In genomic region chr9:55148854-55149498, GRCm38 (mm10) we compare ENCODE assay signal across 7 mouse cellular contexts. TPM values are rescaled to one million over a fixed set of nuclear protein-coding genes. Genes with fewer than 3 reads are reported as not detected.
A peak's percentile ranks its signal among the peaks of the same experiment; 100 is the strongest.
DNase-seq lines count a peak whose midpoint lies in the region; ATAC-seq lines count a peak whose summit lies in the region.

Gene Ube2q2 (plus strand): TSS chr9:55148854.

- peak within 1 kb of the TSS; percentile 97 for H3K27ac ChIP-seq in hindbrain, embryonic 10.5 days

- peaks cover 13% of the 10 kb centered on the region for H3K27me3 ChIP-seq in hindbrain, embryonic 10.5 days (ENCODE audit: insufficient read depth, poor library complexity, severe bottlenecking)

- under 1% methylated on average over 78 of the region's 81 CpGs for WGBS in hindbrain, embryonic 10.5 days

- H3K9me3 ChIP-seq in hindbrain, embryonic 10.5 days: no peaks in the 10 kb centered on the region

- peak; percentile 59 for DNase-seq in T-cell, adult 2 months (ENCODE audit: low spot score)
- DNase-seq in cerebellum, adult 9-10 months: peak; percentile 70
- peak; percentile 31 to 57 for DNase-seq in frontal cortex, adult 2 months (ENCODE audit: extremely low spot score in 1 of 2, low spot score in 1 of 2)
- peak; percentile 81 for DNase-seq in hindbrain, embryonic 10.5 days (ENCODE audit: low spot score)
- peak; percentile 49 to 71 for DNase-seq in left cerebral cortex, postnatal 14 days (ENCODE audit: low spot score in 2 of 2)
- DNase-seq in right cerebral cortex, postnatal 4 days: peak; percentile 81

- peak; percentile 66 for ATAC-seq in megakaryocyte-erythroid progenitor cell, adult 5-6 weeks (replicated peaks; ENCODE audit: low FRiP score, low TSS enrichment, poor library complexity, severe bottlenecking)

- H3K4me1 ChIP-seq in hindbrain, embryonic 10.5 days (replicated peaks): peaks cover 33% of the 10 kb centered on the region

- H3K36me3 ChIP-seq in hindbrain, embryonic 10.5 days: 0 out of 2 replicates have a peak, but pooled peaks cover 6% of the 10 kb centered on the region

- intact Hi-C loops in left cerebral cortex, postnatal 14 days (cut with DNase I): loop anchor here (5.0 to 10.0 kb wide), 2 partner anchors 163 to 246 kb away; no protein-coding TSS in a partner anchor

- peak within 1 kb of the TSS; percentile 89 for H3K4me3 ChIP-seq in hindbrain, embryonic 10.5 days

RNA-seq across cellular contexts. Expression of gene Ube2q2, which starts in this region (rescaled TPM):
- polyA plus RNA-seq in frontal cortex, adult 2 months (2012; rRNA removed): 39.4 and 41.3 TPM in 2 replicates
- polyA plus RNA-seq in hindbrain, embryonic 10.5 days (2016; fragmentation: Nextera tagmentation; extraction: Ambion mirVana): 39.5 and 41.2 TPM in 2 replicates
- total RNA-seq in left cerebral cortex, postnatal 14 days (2021): 10 to 100 TPM; 51.5 to 52.2 TPM
- 29.3 and 49.5 TPM in 2 replicates for total RNA-seq in megakaryocyte-erythroid progenitor cell, adult 5-6 weeks (2014; fragmentation: Nextera tagmentation)
- 69.1 and 69.4 TPM in 2 replicates for total RNA-seq in megakaryocyte-erythroid progenitor cell, adult 5-6 weeks (2017)

Comparison
In these comparisons a context has a peak if more than half of its experiments do, and no peak if none do; other contexts are left out.
1. Peak in every context shown above with its lines: DNase-seq, ATAC-seq, H3K4me3 ChIP-seq and H3K27ac ChIP-seq.